ENCODE assay signal across 8 mouse cellular contexts in the genomic region with DNA sequence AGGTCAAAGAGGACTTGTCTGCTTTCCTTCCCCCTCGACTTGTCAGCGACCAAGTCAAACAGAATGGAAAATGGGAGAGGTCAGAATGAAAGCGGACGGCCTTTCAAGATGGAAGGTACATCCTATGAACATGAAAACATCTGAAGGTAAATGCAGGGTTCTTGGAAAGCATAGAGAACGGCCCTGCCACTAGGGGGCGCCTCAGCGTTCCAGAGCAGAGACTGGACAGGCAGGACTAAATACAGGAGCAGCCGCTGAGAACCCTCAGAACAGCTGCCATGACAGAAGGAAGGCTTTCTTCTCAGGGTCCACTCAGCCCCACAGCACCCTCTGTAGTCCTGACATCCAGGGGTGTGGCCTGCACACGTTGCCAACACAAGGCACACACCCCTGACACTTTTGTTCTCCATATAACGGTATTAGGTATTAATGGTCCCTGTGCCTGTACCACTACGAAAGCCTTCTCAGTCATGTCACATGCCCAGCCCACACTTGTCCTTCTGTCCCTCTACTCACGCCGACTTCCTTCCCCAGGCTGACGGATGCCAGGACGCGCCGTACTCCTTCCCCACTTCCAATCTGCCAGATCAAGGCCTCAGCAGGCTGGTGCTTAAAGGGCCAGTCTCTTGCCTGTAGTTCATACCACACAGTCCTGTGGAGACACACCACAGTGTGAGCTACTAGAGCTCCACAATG. TPM values are rescaled to one million over a fixed set of nuclear protein-coding genes. Genes with fewer than 3 reads are reported as not detected.
DNase-seq lines count a peak whose midpoint lies in the region; ATAC-seq and TF ChIP-seq lines count a peak whose summit lies in the region.

No protein-coding gene starts in this region.

- H3K4me1 ChIP-seq in intestine, postnatal 0 days (replicated peaks; ENCODE audit: control insufficient read depth, insufficient read depth, low read length), result 0 out of 2 replicates have a peak, but pooled peaks cover 3% of the 10 kb centered on the region
- peaks cover 24% of the 10 kb centered on the region for H3K4me1 ChIP-seq in intestine, embryonic 15.5 days (replicated peaks)
- H3K4me1 ChIP-seq in heart, embryonic 10.5 days, result peaks cover 59% of the 10 kb centered on the region
- no peaks in the 10 kb centered on the region; the same call in 1 of the 2 replicates for H3K4me1 ChIP-seq in lung, postnatal 0 days (ENCODE audit: insufficient read depth, low read depth, low read length)
- H3K4me1 ChIP-seq in intestine, embryonic 16.5 days (ENCODE audit: control insufficient read depth, insufficient read depth, low read length), result peaks cover 18% of the 10 kb centered on the region

- TF ChIP-seq EP300 in lung, postnatal 0 days (IDR thresholded peaks at IDR 0.05), result no peak

- no peak overlapping the region for H3K4me2 ChIP-seq in intestine, postnatal 0 days (replicated peaks; ENCODE audit: low read depth)
- H3K4me2 ChIP-seq in intestine, embryonic 15.5 days (replicated peaks), result no peak overlapping the region
- H3K4me2 ChIP-seq in lung, postnatal 0 days (replicated peaks; ENCODE audit: low read depth, low read length), result no peak overlapping the region
- no peak overlapping the region for H3K4me2 ChIP-seq in intestine, embryonic 16.5 days (ENCODE audit: low read depth, low read length)

- TF ChIP-seq CTCF in intestine, postnatal 0 days (IDR thresholded peaks at IDR 0.05; ENCODE audit: low read depth), result peak; percentile 77
- TF ChIP-seq CTCF in lung, postnatal 0 days (IDR thresholded peaks at IDR 0.05), result peak; percentile 70

- no peaks in the 10 kb centered on the region for H3K9me3 ChIP-seq in intestine, postnatal 0 days (ENCODE audit: control insufficient read depth)
- H3K9me3 ChIP-seq in intestine, embryonic 15.5 days, result no peaks in the 10 kb centered on the region
- H3K9me3 ChIP-seq in heart, embryonic 10.5 days, result no peaks in the 10 kb centered on the region
- no peaks in the 10 kb centered on the region for H3K9me3 ChIP-seq in lung, postnatal 0 days (ENCODE audit: low read length)
- H3K9me3 ChIP-seq in intestine, embryonic 16.5 days (ENCODE audit: control insufficient read depth, low read length), result no peaks in the 10 kb centered on the region

- peak; percentile 77 to 79 for DNase-seq in B cell, adult 2 months
- DNase-seq in NIH3T3 (ENCODE audit: low read depth), result peak; percentile 55
- DNase-seq in heart, embryonic 10.5 days (ENCODE audit: low spot score), result no peak
- peak; percentile 24 for DNase-seq in lung, postnatal 0 days (ENCODE audit: low spot score)
- no peak for DNase-seq in neural tube, embryonic 10.5 days (ENCODE audit: extremely low spot score, low spot score)

- no peak overlapping the region for H3K27ac ChIP-seq in intestine, postnatal 0 days (ENCODE audit: low read depth, low read length)
- no peak overlapping the region for H3K27ac ChIP-seq in intestine, embryonic 15.5 days
- 0 out of 2 replicates have a peak overlapping the region, but pooled peaks have one; percentile 11 for H3K27ac ChIP-seq in heart, embryonic 10.5 days
- no peak overlapping the region for H3K27ac ChIP-seq in lung, postnatal 0 days (ENCODE audit: low read length)
- no peak overlapping the region for H3K27ac ChIP-seq in intestine, embryonic 16.5 days (ENCODE audit: low read length)

- peaks cover 93% of the 10 kb centered on the region for H3K36me3 ChIP-seq in intestine, postnatal 0 days (ENCODE audit: control insufficient read depth, insufficient read depth)
- peaks cover 36% of the 10 kb centered on the region for H3K36me3 ChIP-seq in intestine, embryonic 15.5 days
- H3K36me3 ChIP-seq in heart, embryonic 10.5 days, result peaks cover 60% of the 10 kb centered on the region
- peaks cover 12% of the 10 kb centered on the region; the same call in 1 of the 2 replicates for H3K36me3 ChIP-seq in lung, postnatal 0 days (ENCODE audit: insufficient read depth, low read length)
- H3K36me3 ChIP-seq in intestine, embryonic 16.5 days (ENCODE audit: control insufficient read depth, insufficient read depth, low read length), result peaks cover 12% of the 10 kb centered on the region; the same call in 1 of the 2 replicates

- WGBS in intestine, postnatal 0 days, result 79% methylated on average over 17 of the region's 17 CpGs
- WGBS in intestine, embryonic 15.5 days, result 80% methylated on average over 17 of the region's 17 CpGs
- whole genome bisulfite sequencing in heart, embryonic 10.5 days, result 69% methylated on average over 17 of the region's 17 CpGs
- 70% methylated on average over 17 of the region's 17 CpGs for WGBS in lung, postnatal 0 days
- WGBS in intestine, embryonic 16.5 days, result 78% methylated on average over 17 of the region's 17 CpGs

- no peak overlapping the region for H3K4me3 ChIP-seq in intestine, postnatal 0 days (ENCODE audit: low read depth, low read length)
- H3K4me3 ChIP-seq in intestine, embryonic 15.5 days (replicated peaks), result no peak overlapping the region
- H3K4me3 ChIP-seq in heart, embryonic 10.5 days, result no peak overlapping the region
- H3K4me3 ChIP-seq in lung, postnatal 0 days (ENCODE audit: low read depth, low read length), result no peak overlapping the region
- no peak overlapping the region for H3K4me3 ChIP-seq in intestine, embryonic 16.5 days (ENCODE audit: low read length)

- ATAC-seq in intestine, postnatal 0 days, result no peak
- ATAC-seq in intestine, embryonic 15.5 days, result no peak
- peak; percentile 31; the same call in 1 of the 2 replicates for ATAC-seq in lung, postnatal 0 days
- no peak for ATAC-seq in intestine, embryonic 16.5 days

- no peaks in the 10 kb centered on the region for H3K27me3 ChIP-seq in intestine, postnatal 0 days (replicated peaks; ENCODE audit: control insufficient read depth, insufficient read depth, low read length)
- H3K27me3 ChIP-seq in intestine, embryonic 15.5 days (replicated peaks), result no peaks in the 10 kb centered on the region
- H3K27me3 ChIP-seq in heart, embryonic 10.5 days (ENCODE audit: insufficient read depth, poor library complexity, severe bottlenecking), result no peaks in the 10 kb centered on the region
- H3K27me3 ChIP-seq in lung, postnatal 0 days (replicated peaks; ENCODE audit: insufficient read depth, low read length), result no peaks in the 10 kb centered on the region
- no peaks in the 10 kb centered on the region for H3K27me3 ChIP-seq in intestine, embryonic 16.5 days (replicated peaks; ENCODE audit: control insufficient read depth, insufficient read depth, low read length)

- no peak overlapping the region for H3K9ac ChIP-seq in intestine, postnatal 0 days (ENCODE audit: low read depth, low read length)
- no peak overlapping the region for H3K9ac ChIP-seq in intestine, embryonic 15.5 days
- no peak overlapping the region for H3K9ac ChIP-seq in lung, postnatal 0 days (replicated peaks; ENCODE audit: low read depth)
- no peak overlapping the region for H3K9ac ChIP-seq in intestine, embryonic 16.5 days (ENCODE audit: low read depth, low read length)

RNA-seq across cellular contexts. Expression of a gene that starts 35.2 kb away (rescaled TPM):
- polyA plus RNA-seq in intestine, postnatal 0 days (2015; fragmentation: Nextera tagmentation; extraction: Ambion mirVana), result 526 and 586 TPM in 2 replicates
- polyA plus RNA-seq in intestine, embryonic 15.5 days (2015; fragmentation: Nextera tagmentation; extraction: Ambion mirVana), result 71.1 and 73.1 TPM in 2 replicates
- 11.6 and 29.8 TPM in 2 replicates for polyA plus RNA-seq in heart, embryonic 10.5 days (2016; fragmentation: Nextera tagmentation; extraction: Ambion mirVana)
- polyA plus RNA-seq in lung, postnatal 0 days (2015; fragmentation: Nextera tagmentation; extraction: Ambion mirVana), result 98.3 and 137 TPM in 2 replicates
- 96.1 and 111 TPM in 2 replicates for polyA plus RNA-seq in intestine, embryonic 16.5 days (2015; fragmentation: Nextera tagmentation; extraction: Ambion mirVana)

Comparison
In these comparisons a context has a peak if more than half of its experiments do, and no peak if none do; other contexts are left out.
1. DNase-seq: peak in B cell, adult 2 months (2 of 2), NIH3T3 (single experiment) and lung, postnatal 0 days (single experiment); none in heart, embryonic 10.5 days (single experiment) and neural tube, embryonic 10.5 days (single experiment).